Mouse (Mus musculus) liver, embryonic 14.5 days (tissue): ENCODE data around the gene Tbx2.

Experiments
- CTCF ChIP-seq: IDR thresholded peaks from 2 replicates; pipeline ENCODE4 v1.5.1; 2016; ENCODE audit warnings: antibody characterized with exemption, low read depth, control low read depth
- EP300 ChIP-seq: IDR thresholded peaks from 2 replicates; pipeline ENCODE4 v1.6.1; 2016; ENCODE audit warnings: antibody characterized with exemption, low read depth

DNA sequence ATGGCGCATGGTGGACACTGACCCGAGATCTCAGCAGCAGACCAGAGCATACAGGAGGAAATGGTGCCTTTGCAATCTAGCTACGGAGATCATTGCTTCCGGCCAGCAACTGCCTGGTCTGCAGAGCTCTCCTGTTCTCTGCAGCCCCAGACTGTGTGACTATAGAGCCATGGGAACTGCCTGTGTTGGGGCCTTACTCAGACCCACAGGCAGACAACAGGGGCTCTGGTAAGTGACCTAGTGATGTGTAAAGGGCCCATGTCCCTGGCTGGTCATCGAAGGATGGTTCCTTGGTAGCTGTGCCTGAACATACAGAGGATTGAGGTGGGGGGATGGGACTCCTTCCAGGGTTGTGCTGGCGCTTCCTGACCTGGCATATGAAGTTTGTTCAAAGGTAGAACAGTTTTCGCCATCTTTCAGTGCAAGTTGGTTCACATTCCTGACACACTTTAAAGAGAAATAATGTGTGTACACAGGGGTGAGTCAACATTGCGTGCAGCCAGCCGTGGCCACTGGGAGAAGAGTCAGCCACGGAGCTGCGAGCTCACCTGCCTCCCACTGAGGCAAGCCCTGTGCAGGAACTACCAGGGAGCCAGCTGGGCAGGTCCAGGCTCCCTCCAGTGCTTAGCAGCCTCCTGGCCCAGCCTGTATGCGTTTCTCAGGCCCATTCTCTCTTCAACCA lies 39.7 kb upstream of the Tbx2 start:
- TF ChIP-seq CTCF (no peak), EP300 (no peak)
